Mouse (Mus musculus): ENCODE measurements around the gene Lrba.

Gene Lrba

GRCm38 (mm10) chr3:86500586-86500985 lies 276.1 kb downstream of the Lrba start:
- in situ Hi-C loops (cut with MboI, MseI): no loop called here

GRCm38 (mm10) chr3:86518506-86519109 lies 294.1 kb downstream of the Lrba start:
- in situ Hi-C loops (cut with MboI, MseI): no loop called here

- in situ Hi-C loops (cut with MboI, MseI): no loop called here
Measured at GRCm38 (mm10) chr3:86522880-86523505, 298.5 kb downstream of the Lrba start.

- in situ Hi-C loops (cut with MboI, MseI): loop anchor here (10.0 kb wide), 1 partner anchor 1403 kb away; the partner anchor contains the start of genes Isg20l2 and Rrnad1
Measured at GRCm38 (mm10) chr3:86531531-86532269, 307.2 kb downstream of the Lrba start.

- in situ Hi-C loops (cut with MboI, MseI): loop anchor here (10.0 kb wide), 1 partner anchor 1398 kb away; the partner anchor contains the start of genes Isg20l2 and Rrnad1
Measured at GRCm38 (mm10) chr3:86536751-86537150, 312.3 kb downstream of the Lrba start.

- in situ Hi-C loops (cut with MboI, MseI): loop anchor here (10.0 kb wide), 1 partner anchor 1396 kb away; the partner anchor contains the start of genes Isg20l2 and Rrnad1
Measured at GRCm38 (mm10) chr3:86538645-86539554, 314.4 kb downstream of the Lrba start.

- in situ Hi-C loops (cut with MboI, MseI): loop anchor here (10.0 kb wide), 1 partner anchor 1395 kb away; the partner anchor contains the start of genes Isg20l2 and Rrnad1
Measured at GRCm38 (mm10) chr3:86539555-86540168, 315.2 kb downstream of the Lrba start.

GRCm38 (mm10) chr3:86541074-86541614 lies 316.7 kb downstream of the Lrba start:
- in situ Hi-C loops (cut with MboI, MseI): no loop called here

- in situ Hi-C loops (cut with MboI, MseI): no loop called here
Measured at GRCm38 (mm10) chr3:86541863-86542397, 317.4 kb downstream of the Lrba start.

- in situ Hi-C loops (cut with MboI, MseI): loop anchor here (5.0 kb wide), 1 partner anchor 463 kb away; no protein-coding TSS in a partner anchor
Measured at GRCm38 (mm10) chr3:86544785-86545184, 320.3 kb downstream of the Lrba start.

GRCm38 (mm10) chr3:86545945-86546344 lies 321.5 kb downstream of the Lrba start:
- in situ Hi-C loops (cut with MboI, MseI): loop anchor here (5.0 kb wide), 1 partner anchor 461 kb away; no protein-coding TSS in a partner anchor

GRCm38 (mm10) chr3:86546471-86547250 lies 322.2 kb downstream of the Lrba start:
- in situ Hi-C loops (cut with MboI, MseI): loop anchor here (5.0 kb wide), 1 partner anchor 461 kb away; no protein-coding TSS in a partner anchor

- in situ Hi-C loops (cut with MboI, MseI): loop anchor here (5.0 kb wide), 1 partner anchor 460 kb away; no protein-coding TSS in a partner anchor
Measured at GRCm38 (mm10) chr3:86547251-86547791, 322.8 kb downstream of the Lrba start.

- in situ Hi-C loops (cut with MboI, MseI): loop anchor here (5.0 kb wide), 1 partner anchor 459 kb away; no protein-coding TSS in a partner anchor
Measured at GRCm38 (mm10) chr3:86548091-86549015, 323.9 kb downstream of the Lrba start, which contains the start of gene Mab21l2. TSS of gene Mab21l2 (minus strand) at chr3:86548629.

GRCm38 (mm10) chr3:86550301-86551010 lies 326.0 kb downstream of the Lrba start:
- in situ Hi-C loops (cut with MboI, MseI): no loop called here

- in situ Hi-C loops (cut with MboI, MseI): no loop called here
Measured at GRCm38 (mm10) chr3:86551011-86551728, 326.7 kb downstream of the Lrba start.
